Mouse (Mus musculus) stomach, embryonic 15.5 days (tissue): ENCODE measurements around the gene Fam178b. TPM values are rescaled to one million over a fixed set of nuclear protein-coding genes. Genes with fewer than 3 reads are reported as not detected.
A peak's percentile ranks its signal among the peaks of the same experiment; 100 is the strongest.

Experiments used
- ATAC-seq: fragments of 200-750 bp; cut with Nextera tagmentation; 2 replicates; pipeline ENCODE4 v1.8.0; 2017; ENCODE audit warnings: low read depth, moderate number of reproducible peaks, moderate TSS enrichment; ENCODE audit not compliant: insufficient read depth, low FRiP score
- H3K27ac ChIP-seq: fragments of 300-500 bp; sonication (generic); 2 replicates; pipeline ENCODE4 v1.5.1; 2015; ENCODE audit warnings: mild to moderate bottlenecking, inconsistent platforms
- H3K27me3 ChIP-seq: fragments of 300-500 bp; sonication (generic); replicated peaks from 2 replicates; pipeline ENCODE4 v1.6.1; 2015; ENCODE audit warnings: inconsistent platforms
- H3K36me3 ChIP-seq: fragments of 300-500 bp; sonication (generic); 2 replicates; pipeline ENCODE4 v1.6.1; 2015; ENCODE audit warnings: inconsistent platforms
- H3K4me1 ChIP-seq: fragments of 300-500 bp; sonication (generic); 2 replicates; pipeline ENCODE4 v1.6.1; 2015; ENCODE audit warnings: inconsistent platforms
- H3K4me2 ChIP-seq: fragments of 300-500 bp; sonication (generic); 2 replicates; pipeline ENCODE4 v1.6.1; 2015; ENCODE audit warnings: mild to moderate bottlenecking, inconsistent platforms
- H3K4me3 ChIP-seq: fragments of 300-500 bp; sonication (generic); replicated peaks from 2 replicates; pipeline ENCODE4 v1.5.1; 2015; ENCODE audit warnings: inconsistent platforms
- H3K9ac ChIP-seq: fragments of 300-500 bp; sonication (generic); 2 replicates; pipeline ENCODE4 v1.6.1; 2015; ENCODE audit warnings: inconsistent platforms
- H3K9me3 ChIP-seq: fragments of 300-500 bp; sonication (generic); 2 replicates; pipeline ENCODE4 v1.6.1; 2016; ENCODE audit warnings: inconsistent platforms
- WGBS: fragments of 180-500 bp; shearing (Covaris S2); methylation state at CpG from one replicate; pipeline ENCODE4 v1.1.7; 2015; 5-methylcytosine and 5-hydroxymethylcytosine counted together
- polyA plus RNA-seq: library from polyadenylated mRNA; unstranded; fragments of >200 nt; fragmentation: Nextera tagmentation; extraction: Ambion mirVana; gene quantifications from 2 replicates; pipeline ENCODE4 v1.2.1, GENCODE M21; 2015

Fam178b gene
- polyA plus RNA-seq, 1 experiment from 2014 or later, result 0.96 TPM

- peak overlapping the region; percentile 99 for H3K27ac ChIP-seq
- no peaks in the 10 kb centered on the region for H3K27me3 ChIP-seq
- ATAC-seq, result peak; percentile 54
- H3K4me2 ChIP-seq, result peak overlapping the region; percentile 68
- peak overlapping the region; percentile 93 for H3K4me3 ChIP-seq
- H3K4me1 ChIP-seq, result peaks cover 42% of the 10 kb centered on the region
- H3K9me3 ChIP-seq, result no peaks in the 10 kb centered on the region
- under 1% methylated on average over 52 of the region's 52 CpGs for WGBS
- H3K9ac ChIP-seq, result peak overlapping the region; percentile 91
- H3K36me3 ChIP-seq, result peaks cover 34% of the 10 kb centered on the region
Measured at GRCm38 (mm10) chr1:36556553-36557456, 126.2 kb downstream of the Fam178b start.

- peak overlapping the region; percentile 91 for H3K9ac ChIP-seq
- WGBS, result 3% methylated on average over 8 of the region's 8 CpGs
Measured at GRCm38 (mm10) chr1:36555798-36556395, 127.1 kb downstream of the Fam178b start.

GRCm38 (mm10) chr1:36554633-36555399, 128.2 kb downstream of the Fam178b start:
- no peaks in the 10 kb centered on the region for H3K27me3 ChIP-seq
- peak overlapping the region; percentile 93 for H3K4me3 ChIP-seq
- peaks cover 41% of the 10 kb centered on the region for H3K4me1 ChIP-seq
- H3K36me3 ChIP-seq, result peaks cover 53% of the 10 kb centered on the region
- H3K9me3 ChIP-seq, result no peaks in the 10 kb centered on the region
- WGBS, result 62% methylated on average over 21 of the region's 21 CpGs
- ATAC-seq, result no peak
- 0 out of 2 replicates have a peak overlapping the region, but pooled peaks have one; percentile 91 for H3K9ac ChIP-seq
- peak overlapping the region; percentile 68 for H3K4me2 ChIP-seq
- peak overlapping the region; percentile 99; the same call in 1 of the 2 replicates for H3K27ac ChIP-seq

More at GRCm38 (mm10) chr1:36555798-36556395, 127.1 kb downstream of the Fam178b start:
- Histone ChIP-seq H3K9me3 (no peaks in the 10 kb centered on the region), H3K4me2 (peak overlapping the region; percentile 68), H3K36me3 (peaks cover 42% of the 10 kb centered on the region), H3K27ac (peak overlapping the region; percentile 99), H3K27me3 (no peaks in the 10 kb centered on the region), H3K4me3 (peak overlapping the region; percentile 93), H3K4me1 (peaks cover 41% of the 10 kb centered on the region)
- ATAC-seq, result no peak

GRCm38 (mm10) chr1:36552506-36552905, 130.5 kb downstream of the Fam178b start:
- Histone ChIP-seq H3K9ac (no peak overlapping the region), H3K36me3 (peaks cover 61% of the 10 kb centered on the region), H3K27me3 (no peaks in the 10 kb centered on the region), H3K4me2 (no peak overlapping the region), H3K4me1 (peaks cover 44% of the 10 kb centered on the region), H3K4me3 (no peak overlapping the region), H3K27ac (no peak overlapping the region), H3K9me3 (no peaks in the 10 kb centered on the region)
- 86% methylated on average over 16 of the region's 16 CpGs for WGBS
- ATAC-seq, result no peak

- Histone ChIP-seq H3K27ac (no peak overlapping the region), H3K36me3 (peaks cover 61% of the 10 kb centered on the region), H3K27me3 (no peaks in the 10 kb centered on the region), H3K9me3 (no peaks in the 10 kb centered on the region), H3K4me2 (no peak overlapping the region), H3K9ac (no peak overlapping the region), H3K4me3 (no peak overlapping the region), H3K4me1 (peaks cover 46% of the 10 kb centered on the region)
- no peak for ATAC-seq
- WGBS, result 87% methylated on average over 17 of the region's 17 CpGs
Measured at GRCm38 (mm10) chr1:36551904-36552303, 131.1 kb downstream of the Fam178b start.

GRCm38 (mm10) chr1:36550075-36550863, 132.7 kb downstream of the Fam178b start:
- H3K9ac ChIP-seq, result no peak overlapping the region
- no peak overlapping the region for H3K4me2 ChIP-seq
- H3K27ac ChIP-seq, result no peak overlapping the region
- WGBS, result 80% methylated on average over 20 of the region's 20 CpGs
- no peaks in the 10 kb centered on the region for H3K9me3 ChIP-seq
- H3K27me3 ChIP-seq, result no peaks in the 10 kb centered on the region
- ATAC-seq, result no peak
- H3K4me3 ChIP-seq, result no peak overlapping the region
- peaks cover 40% of the 10 kb centered on the region for H3K4me1 ChIP-seq
- H3K36me3 ChIP-seq, result peaks cover 61% of the 10 kb centered on the region

GRCm38 (mm10) chr1:36549491-36549890, 133.5 kb downstream of the Fam178b start:
- no peak for ATAC-seq

GRCm38 (mm10) chr1:36548771-36549170, 134.2 kb downstream of the Fam178b start:
- ATAC-seq, result no peak

More at GRCm38 (mm10) chr1:36549491-36549890, 133.5 kb downstream of the Fam178b start:
- no peaks in the 10 kb centered on the region for H3K9me3 ChIP-seq
- H3K4me2 ChIP-seq, result no peak overlapping the region
- H3K27ac ChIP-seq, result no peak overlapping the region
- no peaks in the 10 kb centered on the region for H3K27me3 ChIP-seq
- peaks cover 53% of the 10 kb centered on the region for H3K36me3 ChIP-seq
- H3K9ac ChIP-seq, result no peak overlapping the region
- 74% methylated on average over 18 of the region's 18 CpGs for WGBS
- H3K4me1 ChIP-seq, result peaks cover 33% of the 10 kb centered on the region
- H3K4me3 ChIP-seq, result no peak overlapping the region

GRCm38 (mm10) chr1:36547981-36548598, 134.9 kb downstream of the Fam178b start:
- Histone ChIP-seq H3K4me2 (no peak overlapping the region), H3K9ac (no peak overlapping the region), H3K4me1 (peaks cover 27% of the 10 kb centered on the region), H3K27ac (peak overlapping the region; percentile 65; the same call in 1 of the 2 replicates), H3K27me3 (no peaks in the 10 kb centered on the region), H3K9me3 (no peaks in the 10 kb centered on the region), H3K4me3 (no peak overlapping the region), H3K36me3 (peaks cover 40% of the 10 kb centered on the region)
- WGBS, result 31% methylated on average over 9 of the region's 9 CpGs
- no peak for ATAC-seq

More at GRCm38 (mm10) chr1:36548771-36549170, 134.2 kb downstream of the Fam178b start:
- Histone ChIP-seq H3K27me3 (no peaks in the 10 kb centered on the region), H3K9ac (no peak overlapping the region), H3K4me2 (no peak overlapping the region), H3K36me3 (peaks cover 47% of the 10 kb centered on the region), H3K9me3 (no peaks in the 10 kb centered on the region), H3K4me3 (no peak overlapping the region), H3K27ac (peak overlapping the region; percentile 23; the same call in 1 of the 2 replicates), H3K4me1 (peaks cover 27% of the 10 kb centered on the region)
- 42% methylated on average over 8 of the region's 8 CpGs for WGBS

GRCm38 (mm10) chr1:36546888-36547471, 136.0 kb downstream of the Fam178b start, which contains the start of gene Ankrd39:
Ankrd39 (minus strand) TSS chr1:36547445.
- Histone ChIP-seq H3K36me3 (peaks cover 33% of the 10 kb centered on the region), H3K4me3 (peak within 1 kb of the TSS; percentile 66), H3K4me2 (peak within 1 kb of the TSS; percentile 80), H3K9ac (peak within 1 kb of the TSS; percentile 49), H3K27ac (peak within 1 kb of the TSS; percentile 65), H3K27me3 (no peaks in the 10 kb centered on the region), H3K9me3 (no peaks in the 10 kb centered on the region), H3K4me1 (peaks cover 21% of the 10 kb centered on the region)
- WGBS, result under 1% methylated on average over 43 of the region's 43 CpGs
- peak; percentile 97 for ATAC-seq
